Mouse (Mus musculus) brain, adult 2 months (tissue): Measurements from ENCODE around the gene Btbd35f20.
"Not testable (repeated sequence)": the region's sequence is repeated elsewhere in the genome, so short reads cannot be mapped to it uniquely, and the experiment has no call there.

Source experiments
- DNase-seq: peaks from one replicate; pipeline ENCODE4 v3.0.0; 2011; ENCODE audit warnings: low read depth, low spot score

Btbd35f20 gene

DNA sequence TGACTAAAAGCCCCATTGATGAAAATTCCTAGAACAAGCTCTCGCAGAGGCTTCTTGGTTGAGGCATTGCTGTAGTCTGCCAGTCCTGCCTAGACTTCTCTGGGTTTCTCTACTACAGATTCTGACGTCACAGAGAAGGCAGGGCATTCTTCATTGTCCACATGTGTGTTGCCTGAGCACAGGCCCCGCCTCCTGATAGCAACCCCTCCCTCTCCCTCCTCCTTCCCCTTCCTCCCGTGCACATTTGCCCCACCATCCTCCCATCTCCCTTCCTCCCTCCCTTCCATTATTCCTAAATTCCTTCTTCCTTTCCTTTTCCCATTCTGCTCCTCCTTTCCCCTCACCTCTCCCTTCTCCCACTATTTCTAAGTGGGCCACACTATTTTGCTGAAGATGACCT, at the start of gene Btbd35f20:
Gene Btbd35f20, minus strand, starts transcription at position 101 of the 400 bp plus-strand sequence.
- DNase-seq = not testable (repeated sequence)
